Mouse (Mus musculus) forebrain, embryonic 12.5 days (tissue): ENCODE data around the gene Gm3696. TPM values are rescaled to one million over a fixed set of nuclear protein-coding genes. Genes with fewer than 3 reads are reported as not detected.
"Not testable (repeated sequence)": the region's sequence is repeated elsewhere in the genome, so short reads cannot be mapped to it uniquely, and the experiment has no call there.

Source experiments
- ATAC-seq: fragments of 200-750 bp; cut with Nextera tagmentation; 2 replicates; pipeline ENCODE4 v1.8.0; 2017; ENCODE audit warnings: moderate TSS enrichment; ENCODE audit not compliant: low FRiP score
- H3K27ac ChIP-seq: fragments of 300-500 bp; sonication (generic); 2 replicates; pipeline ENCODE4 v1.5.1; 2016; ENCODE audit warnings: mild to moderate bottlenecking
- H3K27me3 ChIP-seq: fragments of 300-500 bp; sonication (generic); 2 replicates; pipeline ENCODE4 v1.6.1; 2016; ENCODE audit warnings: mild to moderate bottlenecking
- H3K36me3 ChIP-seq: fragments of 300-500 bp; sonication (generic); replicated peaks from 2 replicates; pipeline ENCODE4 v1.6.1; 2016; ENCODE audit warnings: mild to moderate bottlenecking
- H3K4me1 ChIP-seq: fragments of 300-500 bp; sonication (generic); 2 replicates; pipeline ENCODE4 v1.6.1; 2016
- H3K4me2 ChIP-seq: fragments of 300-500 bp; sonication (generic); 2 replicates; pipeline ENCODE4 v1.6.1; 2016; ENCODE audit warnings: mild to moderate bottlenecking, moderate library complexity
- H3K4me3 ChIP-seq: fragments of 300-500 bp; sonication (generic); replicated peaks from 2 replicates; pipeline ENCODE4 v1.5.1; 2016; ENCODE audit warnings: mild to moderate bottlenecking
- H3K9ac ChIP-seq: fragments of 300-500 bp; sonication (generic); 2 replicates; pipeline ENCODE4 v1.6.1; 2016; ENCODE audit warnings: mild to moderate bottlenecking
- H3K9me3 ChIP-seq: fragments of 300-500 bp; sonication (generic); 2 replicates; pipeline ENCODE4 v1.6.1; 2016
- WGBS: fragments of 180-500 bp; shearing (Covaris S2); methylation state at CpG from one replicate; pipeline ENCODE4 v1.1.7; 2016; 5-methylcytosine and 5-hydroxymethylcytosine counted together
- polyA plus RNA-seq: library from polyadenylated mRNA; unstranded; fragments of >200 nt; fragmentation: Nextera tagmentation; extraction: Ambion mirVana; gene quantifications from 2 replicates; pipeline ENCODE4 v1.2.1, GENCODE M21; 2016

Gm3696 gene
- 2.6 and 2.8 TPM in 2 replicates for polyA plus RNA-seq

- ATAC-seq, H3K27me3 ChIP-seq, H3K27ac ChIP-seq, H3K36me3 ChIP-seq, H3K9me3 ChIP-seq, H3K4me3 ChIP-seq, H3K4me1 ChIP-seq, H3K4me2 ChIP-seq, H3K9ac ChIP-seq: not testable (repeated sequence)
- WGBS = 91% methylated on average over 1 of the region's 3 CpGs
Measured at GRCm38 (mm10) chr14:7100521-7100920, at the start of gene Gm3696. Gene Gm3696 (minus strand): TSS chr14:7100621.

GRCm38 (mm10) chr14:7125312-7125711, 24.9 kb upstream of the Gm3696 start, which contains the start of gene Gm6676:
Gene Gm6676 (minus strand): TSS chr14:7125412.
- not testable (repeated sequence) for H3K4me1 ChIP-seq, H3K27ac ChIP-seq, H3K36me3 ChIP-seq, ATAC-seq, H3K4me2 ChIP-seq, H3K9ac ChIP-seq, H3K4me3 ChIP-seq, H3K27me3 ChIP-seq, H3K9me3 ChIP-seq
- no CpG with 5 or more reads among the region's 2 CpGs for WGBS

GRCm38 (mm10) chr14:7105124-7105802, 4.8 kb upstream of the Gm3696 start:
- H3K27me3 ChIP-seq, H3K36me3 ChIP-seq, H3K9me3 ChIP-seq, H3K4me1 ChIP-seq, ATAC-seq: not testable (repeated sequence)
- Histone ChIP-seq H3K27ac (peak overlapping the region; percentile 80), H3K9ac (peak overlapping the region; percentile 72), H3K4me3 (peak overlapping the region; percentile 51), H3K4me2 (peak overlapping the region; percentile 60)
- WGBS = 0% methylated on average over 8 of the region's 54 CpGs

GRCm38 (mm10) chr14:7044870-7045269, 55.6 kb downstream of the Gm3696 start, which contains the start of gene Gm3685:
Gene Gm3685 (minus strand): TSS chr14:7044970.
- H3K9ac ChIP-seq, H3K27ac ChIP-seq, H3K4me2 ChIP-seq, ATAC-seq, H3K4me1 ChIP-seq, H3K27me3 ChIP-seq, H3K36me3 ChIP-seq, H3K4me3 ChIP-seq, H3K9me3 ChIP-seq: not testable (repeated sequence)
- no CpG with 5 or more reads among the region's 2 CpGs for WGBS

Other genes with a start within 250 kb of the Gm3696 start
- gene Gm3667, start 210.7 kb downstream of the Gm3696 start, polyA plus RNA-seq = 2.4 and 2.9 TPM in 2 replicates
- gene Gm6356, start 126.8 kb downstream of the Gm3696 start, polyA plus RNA-seq = not detected in 2 replicates
- gene Gm10406, start 73.2 kb downstream of the Gm3696 start, polyA plus RNA-seq = 1.5 and 1.7 TPM in 2 replicates
- 0.23 TPM in 1 of 2 replicates, not detected in the other for gene Gm3685, start 55.7 kb downstream of the Gm3696 start, polyA plus RNA-seq
- not detected in 2 replicates for gene Gm6676, start 24.8 kb upstream of the Gm3696 start, polyA plus RNA-seq
- gene Gm3512, start 73.9 kb upstream of the Gm3696 start, polyA plus RNA-seq = 5.4 and 6.4 TPM in 2 replicates
- gene Gm16434, start 93.9 kb upstream of the Gm3696 start, polyA plus RNA-seq = not detected in 2 replicates
- gene Gm3727, start 164.1 kb upstream of the Gm3696 start, polyA plus RNA-seq = not detected in 2 replicates
- 2.7 and 3.0 TPM in 2 replicates for gene Gm3739, start 214.4 kb upstream of the Gm3696 start, polyA plus RNA-seq
- gene Gm5797, start 231.8 kb upstream of the Gm3696 start, polyA plus RNA-seq = not detected in 2 replicates